Mouse (Mus musculus) MEL (cell line): Measurements from ENCODE around the gene Mapk8ip3.

Experiments used
- CHD1 ChIP-seq: IDR thresholded peaks from 2 replicates; pipeline ENCODE4 v1.6.1; 2012; ENCODE audit warnings: low read depth, mild to moderate bottlenecking, inconsistent platforms, low read length, improper control_type of control experiment
- CHD2 ChIP-seq: IDR thresholded peaks from 2 replicates; pipeline ENCODE4 v1.6.1; 2011; ENCODE audit warnings: low read length, improper control_type of control experiment
- CTCF ChIP-seq, 3 experiments: IDR thresholded peaks in 2 of 3; conservative IDR thresholded peaks in 1 of 3; 2 replicates each; pipeline ENCODE4 v1.5.1; 2011 to 2012; ENCODE audit warnings: low read length in 3 of 3, low read depth in 2 of 3, mild to moderate bottlenecking in 2 of 3, improper control_type of control experiment in 1 of 3, inconsistent platforms in 1 of 3, mixed read lengths in 1 of 3, moderate library complexity in 1 of 3; ENCODE audit not compliant: control insufficient read depth in 1 of 3, insufficient read depth in 1 of 3, poor library complexity in 1 of 3, severe bottlenecking in 1 of 3
- EP300 ChIP-seq, 2 experiments: IDR thresholded peaks; 2 replicates each; pipeline ENCODE4 v1.6.1; 2011; ENCODE audit warnings: improper control_type of control experiment in 2 of 2, low read length in 2 of 2, low read depth in 1 of 2, mild to moderate bottlenecking in 1 of 2
- MAFK ChIP-seq: IDR thresholded peaks from 2 replicates; pipeline ENCODE4 v1.6.1; 2011; ENCODE audit warnings: low read depth, mild to moderate bottlenecking, low read length, improper control_type of control experiment, borderline replicate concordance
- MAX ChIP-seq: IDR thresholded peaks from 2 replicates; pipeline ENCODE4 v1.6.1; 2011; ENCODE audit warnings: low read length, improper control_type of control experiment
- MAZ ChIP-seq: IDR thresholded peaks from 2 replicates; pipeline ENCODE4 v1.6.1; 2012; ENCODE audit warnings: low read depth, mild to moderate bottlenecking, inconsistent platforms, low read length, improper control_type of control experiment
- NELFE ChIP-seq: IDR thresholded peaks from 2 replicates; pipeline ENCODE4 v1.6.1; 2011; ENCODE audit warnings: low read depth, low read length, improper control_type of control experiment
- POLR2A ChIP-seq, 2 experiments: IDR thresholded peaks; 2 replicates each; pipeline ENCODE4 v1.6.1; 2011 to 2012; ENCODE audit warnings: low read length in 2 of 2, mild to moderate bottlenecking in 2 of 2, control low read depth in 1 of 2, improper control_type of control experiment in 1 of 2, low read depth in 1 of 2, moderate library complexity in 1 of 2; ENCODE audit not compliant: control insufficient read depth in 1 of 2, insufficient read depth in 1 of 2, poor library complexity in 1 of 2
- SMC3 ChIP-seq: IDR thresholded peaks from 2 replicates; pipeline ENCODE4 v1.6.1; 2011; ENCODE audit warnings: low read depth, low read length, improper control_type of control experiment
- USF1 ChIP-seq: IDR thresholded peaks from 2 replicates; pipeline ENCODE4 v1.6.1; 2014; ENCODE audit warnings: low read depth, mild to moderate bottlenecking, inconsistent platforms, low read length, improper control_type of control experiment, moderate library complexity
- ZMIZ1 ChIP-seq: IDR thresholded peaks from 2 replicates; pipeline ENCODE4 v1.6.1; 2012; ENCODE audit warnings: low read depth, mild to moderate bottlenecking, inconsistent platforms, low read length, improper control_type of control experiment, moderate library complexity

DNA sequence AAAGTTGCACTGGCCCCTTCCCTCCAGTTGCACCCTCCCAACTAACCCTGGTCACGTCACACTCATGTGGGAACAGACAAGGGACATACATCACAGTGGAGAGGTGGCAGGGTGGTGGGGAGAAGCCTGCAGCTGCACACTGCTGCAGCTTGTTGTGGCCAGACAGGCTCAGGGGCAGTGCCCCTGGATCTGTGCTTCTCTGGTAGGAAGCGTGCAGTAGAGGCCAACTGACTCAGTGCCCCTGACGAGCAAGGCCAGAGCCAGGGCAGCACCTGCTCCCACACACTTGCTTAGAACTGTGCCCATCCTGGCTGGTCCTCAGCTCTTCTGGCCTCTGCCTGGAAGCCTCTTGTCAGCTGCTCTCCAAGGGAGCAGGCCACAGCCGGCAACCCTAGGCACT is 39.2 kb downstream of the Mapk8ip3 start:
- TF ChIP-seq EP300 (IDR thresholded peaks at IDR 0.05; ENCODE audit: low read depth in 1 of 2, low read length in 2 of 2) (no peak), POLR2A (IDR thresholded peaks at IDR 0.05; ENCODE audit: control insufficient read depth in 1 of 2, insufficient read depth in 1 of 2, low read depth in 1 of 2, low read length in 2 of 2, poor library complexity in 1 of 2) (no peak), CHD1 (no peak), MAX (no peak), CTCF (IDR thresholded peaks at IDR 0.05 in 2 of 3, conservative IDR thresholded peaks at IDR 0.05 in 1 of 3; ENCODE audit: control insufficient read depth in 1 of 3, insufficient read depth in 1 of 3, low read depth in 2 of 3, low read length in 3 of 3, poor library complexity in 1 of 3, severe bottlenecking in 1 of 3) (no peak), CHD2 (no peak), ZMIZ1 (no peak), NELFE (no peak), MAFK (no peak), MAZ (no peak), USF1 (no peak), SMC3 (no peak)
